Mouse (Mus musculus): ENCODE results near the gene Krtap1-4. TPM values are rescaled to one million over a fixed set of nuclear protein-coding genes. Genes with fewer than 3 reads are reported as not detected.
"Not testable (repeated sequence)": the region's sequence is repeated elsewhere in the genome, so short reads cannot be mapped to it uniquely, and the experiment has no call there.

The Krtap1-4 gene
- polyA plus RNA-seq (2012; rRNA removed) = not detected in 2 replicates

DNA sequence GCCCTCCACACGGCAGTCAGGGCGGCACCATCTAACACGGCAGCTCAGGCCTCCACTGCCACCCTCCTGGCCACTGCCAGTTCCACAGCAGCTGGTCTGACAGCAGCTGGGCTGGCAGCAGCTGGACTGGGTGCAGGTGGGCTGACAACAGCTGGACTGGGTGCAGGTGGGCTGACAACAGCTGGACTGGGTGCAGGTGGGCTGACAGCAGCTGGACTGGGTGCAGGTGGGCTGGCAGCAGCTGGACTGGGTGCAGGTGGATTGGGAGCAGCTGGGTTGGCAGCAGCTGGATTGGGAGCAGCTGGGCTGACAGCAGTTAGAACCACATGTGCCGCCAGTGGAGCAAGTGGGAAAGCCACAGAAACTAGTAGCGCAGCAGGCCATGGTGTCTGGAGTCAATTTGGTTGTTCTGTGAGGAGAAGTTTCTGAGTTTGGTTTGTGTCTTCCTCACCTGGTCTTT is at the start of gene Krtap1-4:
Gene Krtap1-4, minus strand, starts transcription at position 410 of the 460 bp plus-strand sequence.
- H3K27me3 ChIP-seq (ENCODE audit: control insufficient read depth, insufficient read depth, low read length) = no peaks in the 10 kb centered on the region
- no peak within 1 kb of the TSS for H3K4me3 ChIP-seq (ENCODE audit: low read depth, low read length)
- TF ChIP-seq POLR2A (IDR thresholded peaks at IDR 0.05; ENCODE audit: low read depth, low read length) (no peak), CTCF (IDR thresholded peaks at IDR 0.05; ENCODE audit: extremely low read depth, insufficient read length, insufficient replicate concordance, low read depth, low read length) (no peak)
- H3K27ac ChIP-seq (ENCODE audit: insufficient read depth, low read depth, low read length) = no peak within 1 kb of the TSS
- no peaks in the 10 kb centered on the region for H3K36me3 ChIP-seq (ENCODE audit: control insufficient read depth, insufficient read depth, low read length)
- WGBS = 70% methylated on average over 5 of the region's 5 CpGs
- H3K4me1 ChIP-seq (ENCODE audit: control insufficient read depth, insufficient read depth, insufficient read length, low read length) = no peaks in the 10 kb centered on the region

GRCm38 (mm10) chr11:99630890-99631289 is 47.4 kb upstream of the Krtap1-4 start:
- H3K27ac ChIP-seq (ENCODE audit: insufficient read depth, low read depth, low read length) = no peak overlapping the region
- no peak overlapping the region for H3K4me3 ChIP-seq (ENCODE audit: low read depth, low read length)
- TF ChIP-seq CTCF (IDR thresholded peaks at IDR 0.05; ENCODE audit: extremely low read depth, insufficient read length, insufficient replicate concordance, low read depth, low read length) = no peak
- H3K36me3 ChIP-seq (ENCODE audit: control insufficient read depth, insufficient read depth, low read length) = no peaks in the 10 kb centered on the region
- WGBS = 39% methylated on average over 3 of the region's 3 CpGs
- H3K4me1 ChIP-seq (ENCODE audit: control insufficient read depth, insufficient read depth, insufficient read length, low read length) = no peaks in the 10 kb centered on the region
- no peaks in the 10 kb centered on the region for H3K27me3 ChIP-seq (ENCODE audit: control insufficient read depth, insufficient read depth, low read length)

GRCm38 (mm10) chr11:99628138-99628537 is 44.7 kb upstream of the Krtap1-4 start, which contains the start of gene Krtap4-1:
Gene Krtap4-1 (minus strand): TSS chr11:99628238.
- Histone ChIP-seq H3K36me3 (ENCODE audit: control insufficient read depth, insufficient read depth, low read length) (no peaks in the 10 kb centered on the region), H3K27ac (ENCODE audit: insufficient read depth, low read depth, low read length) (no peak within 1 kb of the TSS), H3K4me3 (ENCODE audit: low read depth, low read length) (no peak within 1 kb of the TSS), H3K4me1 (ENCODE audit: control insufficient read depth, insufficient read depth, insufficient read length, low read length) (no peaks in the 10 kb centered on the region), H3K27me3 (ENCODE audit: control insufficient read depth, insufficient read depth, low read length) (no peaks in the 10 kb centered on the region)
- WGBS = 63% methylated on average over 4 of the region's 4 CpGs
- TF ChIP-seq CTCF (IDR thresholded peaks at IDR 0.05; ENCODE audit: extremely low read depth, insufficient read length, insufficient replicate concordance, low read depth, low read length) = no peak
- TF ChIP-seq POLR2A (IDR thresholded peaks at IDR 0.05; ENCODE audit: low read depth, low read length) = no peak

GRCm38 (mm10) chr11:99620335-99620734 is 36.9 kb upstream of the Krtap1-4 start, which contains the start of gene Gm11562:
Gene Gm11562 (minus strand): TSS chr11:99620435.
- TF ChIP-seq CTCF (IDR thresholded peaks at IDR 0.05; ENCODE audit: extremely low read depth, insufficient read length, insufficient replicate concordance, low read depth, low read length) (no peak), POLR2A (IDR thresholded peaks at IDR 0.05; ENCODE audit: low read depth, low read length) (no peak)
- H3K4me1 ChIP-seq (ENCODE audit: control insufficient read depth, insufficient read depth, insufficient read length, low read length) = no peaks in the 10 kb centered on the region
- WGBS = 73% methylated on average over 2 of the region's 2 CpGs
- no peak within 1 kb of the TSS for H3K4me3 ChIP-seq (ENCODE audit: low read depth, low read length)
- no peaks in the 10 kb centered on the region for H3K27me3 ChIP-seq (ENCODE audit: control insufficient read depth, insufficient read depth, low read length)
- H3K27ac ChIP-seq (ENCODE audit: insufficient read depth, low read depth, low read length) = no peak within 1 kb of the TSS
- H3K36me3 ChIP-seq (ENCODE audit: control insufficient read depth, insufficient read depth, low read length) = no peaks in the 10 kb centered on the region

DNA sequence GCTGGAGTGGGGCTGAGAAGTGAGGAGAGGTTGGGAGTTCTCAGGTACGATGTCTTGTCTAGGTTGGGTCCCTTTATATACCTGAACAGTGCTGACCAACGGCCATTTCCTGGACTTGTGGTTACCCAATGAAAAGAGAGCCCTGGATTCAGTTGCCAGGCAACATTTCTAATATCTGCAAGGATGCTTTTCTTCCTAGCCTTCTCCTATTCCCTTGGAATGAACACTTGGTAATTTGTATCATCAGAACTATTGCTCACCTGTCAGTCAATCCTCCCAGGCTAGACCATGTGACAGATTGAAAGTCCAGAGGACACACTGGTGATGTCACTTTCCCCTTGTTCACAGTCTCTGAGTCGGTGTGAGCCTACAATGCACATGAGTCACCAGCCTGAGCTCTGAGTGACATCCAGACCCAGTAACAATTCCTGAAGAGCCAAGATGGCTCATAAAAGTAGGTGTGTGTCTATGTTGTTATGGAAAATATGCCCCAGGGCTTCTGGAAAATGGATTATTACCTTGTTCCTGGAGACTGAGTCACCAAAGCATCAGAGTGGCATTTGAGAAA is 31.4 kb upstream of the Krtap1-4 start, which contains the start of gene Krtap2-4:
Gene Krtap2-4, minus strand, starts transcription at position 51 of the 568 bp plus-strand sequence.
- Histone ChIP-seq H3K4me1 (ENCODE audit: control insufficient read depth, insufficient read depth, insufficient read length, low read length) (peaks cover 3% of the 10 kb centered on the region; the same call in 1 of the 2 replicates), H3K4me3 (ENCODE audit: low read depth, low read length) (no peak within 1 kb of the TSS), H3K27ac (ENCODE audit: insufficient read depth, low read depth, low read length) (no peak within 1 kb of the TSS), H3K36me3 (ENCODE audit: control insufficient read depth, insufficient read depth, low read length) (no peaks in the 10 kb centered on the region), H3K27me3 (ENCODE audit: control insufficient read depth, insufficient read depth, low read length) (no peaks in the 10 kb centered on the region)
- 41% methylated on average over 3 of the region's 3 CpGs for WGBS
- no peak for TF ChIP-seq CTCF (IDR thresholded peaks at IDR 0.05; ENCODE audit: extremely low read depth, insufficient read length, insufficient replicate concordance, low read depth, low read length)
- no peak for TF ChIP-seq POLR2A (IDR thresholded peaks at IDR 0.05; ENCODE audit: low read depth, low read length)

GRCm38 (mm10) chr11:99610089-99610488 is 26.6 kb upstream of the Krtap1-4 start, which contains the start of gene Gm11937:
Gene Gm11937 (minus strand): TSS chr11:99610189.
- not testable (repeated sequence) for H3K36me3 ChIP-seq (ENCODE audit: control insufficient read depth, insufficient read depth, low read length); H3K27me3 ChIP-seq (ENCODE audit: control insufficient read depth, insufficient read depth, low read length); H3K4me1 ChIP-seq (ENCODE audit: control insufficient read depth, insufficient read depth, insufficient read length, low read length); H3K4me3 ChIP-seq (ENCODE audit: low read depth, low read length); H3K27ac ChIP-seq (ENCODE audit: insufficient read depth, low read depth, low read length)
- WGBS = 53% methylated on average over 2 of the region's 2 CpGs

GRCm38 (mm10) chr11:99609126-99609525 is 25.7 kb upstream of the Krtap1-4 start:
- no peak for TF ChIP-seq POLR2A (IDR thresholded peaks at IDR 0.05; ENCODE audit: low read depth, low read length)
- no peak for TF ChIP-seq CTCF (IDR thresholded peaks at IDR 0.05; ENCODE audit: extremely low read depth, insufficient read length, insufficient replicate concordance, low read depth, low read length)
- Histone ChIP-seq H3K4me3 (ENCODE audit: low read depth, low read length) (no peak overlapping the region), H3K27ac (ENCODE audit: insufficient read depth, low read depth, low read length) (no peak overlapping the region), H3K36me3 (ENCODE audit: control insufficient read depth, insufficient read depth, low read length) (no peaks in the 10 kb centered on the region), H3K4me1 (ENCODE audit: control insufficient read depth, insufficient read depth, insufficient read length, low read length) (peaks cover 5% of the 10 kb centered on the region; the same call in 1 of the 2 replicates), H3K27me3 (ENCODE audit: control insufficient read depth, insufficient read depth, low read length) (no peaks in the 10 kb centered on the region)
- WGBS = 84% methylated on average over 1 of the region's 1 CpGs

DNA sequence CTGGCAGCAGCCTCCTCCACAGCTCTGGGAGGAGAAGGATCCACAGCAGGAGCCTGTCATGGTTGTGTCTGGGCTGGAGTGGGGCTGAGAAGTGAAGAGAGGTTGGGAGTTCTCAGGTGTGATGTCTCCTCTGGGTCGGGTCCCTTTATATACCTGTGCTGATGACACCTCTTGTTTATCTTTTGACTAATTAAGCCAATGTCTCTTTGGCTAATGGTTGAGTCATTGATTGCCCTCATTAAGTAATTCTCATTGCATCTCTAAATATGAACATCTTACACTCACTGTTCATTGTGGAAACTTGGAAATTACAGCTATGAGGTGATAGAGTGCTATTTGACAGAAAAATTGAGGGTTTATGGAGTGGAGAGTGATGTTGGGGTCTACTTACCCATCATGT is 19.8 kb upstream of the Krtap1-4 start, which contains the start of gene Gm11938:
Gene Gm11938, minus strand, starts transcription at position 101 of the 400 bp plus-strand sequence.
- H3K27ac ChIP-seq (ENCODE audit: insufficient read depth, low read depth, low read length); H3K27me3 ChIP-seq (ENCODE audit: control insufficient read depth, insufficient read depth, low read length); H3K36me3 ChIP-seq (ENCODE audit: control insufficient read depth, insufficient read depth, low read length); H3K4me1 ChIP-seq (ENCODE audit: control insufficient read depth, insufficient read depth, insufficient read length, low read length); H3K4me3 ChIP-seq (ENCODE audit: low read depth, low read length): not testable (repeated sequence)
- WGBS = 28% methylated on average over 1 of the region's 1 CpGs

DNA sequence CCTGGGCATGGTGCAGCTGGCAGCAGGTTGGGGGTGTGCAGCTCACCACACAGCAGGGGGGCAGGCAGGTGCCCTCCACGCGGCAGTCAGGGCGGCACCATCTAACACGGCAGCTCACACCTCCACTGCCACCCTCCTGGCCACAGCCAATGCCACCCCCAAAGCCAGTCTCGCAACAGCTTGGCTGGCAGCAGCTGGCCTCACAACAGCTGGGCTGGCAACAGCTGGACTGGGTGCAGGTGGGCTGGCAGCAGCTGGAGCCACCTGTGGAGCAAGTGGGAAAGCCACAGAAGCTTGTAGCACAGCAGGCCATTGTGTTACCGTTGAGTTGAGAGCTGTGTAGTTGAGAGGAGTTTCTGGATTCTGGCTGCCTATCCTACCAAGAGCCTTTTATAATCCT is 14.3 kb upstream of the Krtap1-4 start, which contains the start of gene Krtap9-3:
Gene Krtap9-3, minus strand, starts transcription at position 364 of the 400 bp plus-strand sequence.
- not testable (repeated sequence) for H3K27ac ChIP-seq (ENCODE audit: insufficient read depth, low read depth, low read length); H3K4me1 ChIP-seq (ENCODE audit: control insufficient read depth, insufficient read depth, insufficient read length, low read length); H3K27me3 ChIP-seq (ENCODE audit: control insufficient read depth, insufficient read depth, low read length); H3K36me3 ChIP-seq (ENCODE audit: control insufficient read depth, insufficient read depth, low read length); H3K4me3 ChIP-seq (ENCODE audit: low read depth, low read length)
- 55% methylated on average over 6 of the region's 6 CpGs for WGBS

All from small intestine, adult 2 months (tissue).